Mouse (Mus musculus) hindbrain, postnatal 0 days (tissue): ENCODE results near the gene Ctbp2. TPM values are rescaled to one million over a fixed set of nuclear protein-coding genes. Genes with fewer than 3 reads are reported as not detected.
A peak's percentile ranks its signal among the peaks of the same experiment; 100 is the strongest.

Source experiments
- ATAC-seq: fragments of 200-750 bp; cut with Nextera tagmentation; 2 replicates; pipeline ENCODE4 v1.8.0; 2017; ENCODE audit warnings: mild to moderate bottlenecking, moderate TSS enrichment, moderate library complexity
- DNase-seq: peaks from one replicate; pipeline ENCODE4 v3.0.0-alpha.2; 2015; ENCODE audit warnings: low spot score
- H3K27ac ChIP-seq: fragments of 300-500 bp; sonication (generic); 2 replicates; pipeline ENCODE4 v1.5.1; 2014; ENCODE audit warnings: mild to moderate bottlenecking
- H3K27me3 ChIP-seq: fragments of 300-500 bp; sonication (generic); 2 replicates; pipeline ENCODE4 v1.6.1; 2014; ENCODE audit warnings: low read length, mixed read lengths; ENCODE audit not compliant: insufficient read depth
- H3K36me3 ChIP-seq: fragments of 300-500 bp; sonication (generic); 2 replicates; pipeline ENCODE4 v1.6.1; 2014; ENCODE audit warnings: low read length, mixed read lengths; ENCODE audit not compliant: insufficient read depth
- H3K4me1 ChIP-seq: fragments of 300-500 bp; sonication (generic); 2 replicates; pipeline ENCODE4 v1.6.1; 2014; ENCODE audit warnings: antibody characterized with exemption, low read length, mixed read lengths; ENCODE audit not compliant: insufficient read depth
- H3K4me2 ChIP-seq: fragments of 300-500 bp; sonication (generic); 2 replicates; pipeline ENCODE4 v1.6.1; 2014; ENCODE audit warnings: low read depth, mild to moderate bottlenecking, low read length, moderate library complexity, mixed read lengths
- H3K4me3 ChIP-seq: fragments of 300-500 bp; sonication (generic); 2 replicates; pipeline ENCODE4 v1.5.1; 2014; ENCODE audit warnings: low read length
- H3K9ac ChIP-seq: fragments of 300-500 bp; sonication (generic); replicated peaks from 2 replicates; pipeline ENCODE4 v1.6.1; 2014; ENCODE audit warnings: mild to moderate bottlenecking, low read length, moderate library complexity, mixed read lengths
- H3K9me3 ChIP-seq: fragments of 300-500 bp; sonication (generic); 2 replicates; pipeline ENCODE4 v1.6.1; 2016; ENCODE audit warnings: low read length, mixed read lengths
- CTCF ChIP-seq: IDR thresholded peaks from 2 replicates; pipeline ENCODE4 v1.5.1; 2016; ENCODE audit warnings: antibody characterized with exemption, control low read depth, low read depth
- WGBS: fragments of 180-500 bp; shearing (Covaris S2); extraction: QIAGEN DNeasy Blood & Tissue Kit; methylation state at CpG from one replicate; pipeline ENCODE4 v1.1.7; 2014; 5-methylcytosine and 5-hydroxymethylcytosine counted together
- polyA plus RNA-seq: library from polyadenylated mRNA; unstranded; fragments of >200 nt; fragmentation: Nextera tagmentation; extraction: Ambion mirVana; gene quantifications from 2 replicates; pipeline ENCODE4 v1.2.1, GENCODE M21; 2015
- total RNA-seq: library from RNA; depleted of rRNA; stranded (reverse); fragments of >200 nt; gene quantifications from 2 replicates; pipeline ENCODE4 v1.2.3, GENCODE M21; 2014

Gene Ctbp2
- total and polyA plus RNA-seq, 2 experiments from 2014 or later = 39.6 to 89.0 TPM

DNA sequence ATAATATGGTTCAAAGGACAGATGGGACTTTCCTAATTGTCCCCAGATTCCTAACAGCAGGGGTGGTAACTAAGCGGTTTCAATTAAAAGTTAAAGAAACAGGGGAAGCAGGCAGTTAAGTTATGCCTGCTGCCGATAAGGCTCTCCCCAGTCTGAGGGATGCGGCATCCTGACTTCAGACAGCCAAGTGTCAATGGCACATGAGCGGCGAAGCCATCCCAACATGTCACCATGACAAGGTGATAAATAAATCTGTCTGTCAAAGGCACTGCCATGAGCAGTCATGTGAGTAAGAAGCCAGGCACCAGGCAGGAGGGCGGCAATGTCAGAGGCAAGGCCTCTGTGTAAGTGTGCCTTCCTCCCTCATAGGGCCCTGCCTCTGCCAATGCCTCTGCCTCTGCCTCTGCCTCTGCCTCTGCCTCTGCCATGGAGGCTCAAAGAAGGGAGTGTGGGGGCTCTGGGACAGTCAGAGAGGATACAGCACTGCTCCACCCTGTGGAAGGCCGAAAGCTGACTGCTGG lies 56.8 kb downstream of the Ctbp2 start:
- peak; percentile 16; the same call in 1 of the 2 replicates for TF ChIP-seq CTCF
- H3K4me3 ChIP-seq = no peak overlapping the region
- ATAC-seq = peak; percentile 55
- DNase-seq = peak; percentile 59
- H3K9me3 ChIP-seq = no peaks in the 10 kb centered on the region
- peaks cover 44% of the 10 kb centered on the region for H3K4me1 ChIP-seq
- WGBS = 34% methylated on average over 7 of the region's 7 CpGs
- no peaks in the 10 kb centered on the region for H3K27me3 ChIP-seq
- no peak overlapping the region for H3K4me2 ChIP-seq
- H3K9ac ChIP-seq = no peak overlapping the region
- H3K27ac ChIP-seq = peak overlapping the region; percentile 54
- no peaks in the 10 kb centered on the region for H3K36me3 ChIP-seq

DNA sequence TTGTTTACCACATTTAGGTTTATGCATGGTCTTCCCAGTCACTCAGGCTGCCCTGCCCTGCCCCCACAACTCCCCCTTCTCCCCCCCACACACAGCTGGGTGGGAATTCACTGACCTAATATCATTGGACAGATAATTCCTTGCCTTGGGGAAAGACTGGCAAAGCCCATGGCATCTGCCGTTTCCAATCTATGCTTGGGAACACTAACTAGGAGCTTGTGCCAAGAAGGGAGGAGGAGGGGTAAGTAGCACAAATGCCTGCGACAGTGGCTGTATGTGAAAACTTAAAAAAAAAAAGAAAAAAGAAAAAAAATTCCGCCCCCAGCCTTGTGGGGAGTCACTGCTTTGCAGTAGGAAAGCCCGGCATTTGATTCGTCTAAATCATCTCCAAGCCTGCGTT lies 57.4 kb downstream of the Ctbp2 start:
- Histone ChIP-seq H3K4me2 (0 out of 2 replicates have a peak overlapping the region, but pooled peaks have one; percentile 11), H3K9ac (no peak overlapping the region), H3K4me3 (no peak overlapping the region), H3K4me1 (peaks cover 39% of the 10 kb centered on the region), H3K9me3 (no peaks in the 10 kb centered on the region), H3K36me3 (no peaks in the 10 kb centered on the region), H3K27ac (peak overlapping the region; percentile 54; the same call in 1 of the 2 replicates), H3K27me3 (no peaks in the 10 kb centered on the region)
- ATAC-seq = peak; percentile 73
- TF ChIP-seq CTCF = no peak
- WGBS = 12% methylated on average over 6 of the region's 6 CpGs
- DNase-seq = peak; percentile 85

DNA sequence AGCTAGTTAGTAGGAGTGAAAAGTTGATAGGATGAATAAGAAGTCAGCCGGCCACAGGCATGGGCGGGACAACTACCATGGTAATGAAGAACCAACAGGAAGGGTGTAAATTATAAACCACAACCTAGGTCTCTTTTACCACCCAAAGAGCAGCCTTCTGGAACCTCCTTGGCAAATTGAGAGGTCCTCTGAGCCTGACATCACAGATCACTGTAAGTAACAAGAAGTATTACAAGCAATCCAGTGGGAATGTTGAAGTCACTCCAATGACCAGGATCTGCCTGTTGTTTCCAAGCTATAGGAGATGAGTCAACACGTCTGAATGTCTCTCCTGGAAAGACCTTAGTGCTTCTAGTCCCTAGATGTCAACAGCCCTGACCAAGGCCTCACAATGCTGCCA lies 62.1 kb downstream of the Ctbp2 start:
- Histone ChIP-seq H3K4me2 (no peak overlapping the region), H3K4me3 (no peak overlapping the region), H3K9me3 (no peaks in the 10 kb centered on the region), H3K36me3 (no peaks in the 10 kb centered on the region), H3K9ac (no peak overlapping the region), H3K27ac (no peak overlapping the region), H3K27me3 (no peaks in the 10 kb centered on the region), H3K4me1 (peaks cover 31% of the 10 kb centered on the region)
- TF ChIP-seq CTCF = no peak
- WGBS = 90% methylated on average over 3 of the region's 3 CpGs
- ATAC-seq (no peak), DNase-seq (no peak)

DNA sequence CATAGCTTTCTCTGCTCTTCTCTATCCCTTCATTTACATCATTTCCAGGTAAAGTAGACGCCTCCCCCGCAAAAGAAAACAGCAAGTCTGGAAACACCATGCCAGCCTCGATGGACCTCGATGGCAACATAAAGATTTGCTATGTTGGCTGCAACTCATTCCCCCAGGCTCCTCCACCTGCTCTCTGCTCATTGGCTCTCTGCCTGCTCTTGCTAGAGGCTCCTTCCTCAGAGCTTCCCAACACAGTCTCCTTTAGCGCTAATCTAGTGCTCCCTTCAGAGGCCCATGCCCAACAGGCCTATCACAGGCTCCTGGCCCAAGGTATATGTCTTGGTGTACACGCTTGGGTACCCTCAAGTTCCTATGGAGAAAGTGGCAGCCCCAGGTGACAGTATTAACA lies 64.0 kb downstream of the Ctbp2 start:
- H3K4me2 ChIP-seq = no peak overlapping the region
- ATAC-seq = no peak
- H3K4me1 ChIP-seq = peaks cover 19% of the 10 kb centered on the region
- WGBS = 77% methylated on average over 6 of the region's 6 CpGs
- H3K4me3 ChIP-seq = no peak overlapping the region
- H3K9me3 ChIP-seq = no peaks in the 10 kb centered on the region
- H3K36me3 ChIP-seq = no peaks in the 10 kb centered on the region
- H3K9ac ChIP-seq = no peak overlapping the region
- H3K27me3 ChIP-seq = no peaks in the 10 kb centered on the region
- no peak for DNase-seq
- no peak for TF ChIP-seq CTCF
- H3K27ac ChIP-seq = no peak overlapping the region

DNA sequence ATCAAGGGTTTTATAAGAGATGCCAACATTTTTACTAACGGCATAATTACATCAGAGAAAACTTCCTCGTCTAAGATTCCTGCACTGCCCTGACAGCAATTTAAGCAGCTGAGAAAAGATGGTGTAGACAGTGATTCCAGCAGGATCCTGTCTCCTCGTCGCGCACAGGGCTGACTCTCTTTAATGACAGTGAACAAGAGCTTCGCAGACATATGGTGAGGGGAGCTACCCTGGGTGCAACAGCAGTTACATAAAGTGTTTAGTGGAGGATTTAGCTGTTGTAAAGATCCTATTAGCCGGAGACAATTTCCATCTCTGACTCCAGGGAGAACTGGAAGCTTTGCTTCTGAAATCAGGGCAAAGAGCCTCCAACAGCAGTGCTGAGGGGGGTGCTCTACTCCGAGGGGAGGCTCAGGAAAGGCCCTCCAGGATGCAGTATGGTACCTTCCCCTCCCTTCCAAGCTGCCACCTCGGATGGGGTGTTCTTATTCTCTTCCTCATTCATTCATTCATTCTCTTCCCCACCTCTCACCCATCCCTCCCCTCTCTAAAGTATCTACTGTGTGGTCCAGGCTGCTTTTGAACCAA lies 64.5 kb downstream of the Ctbp2 start:
- no peak for TF ChIP-seq CTCF
- Histone ChIP-seq H3K36me3 (no peaks in the 10 kb centered on the region), H3K4me1 (peaks cover 19% of the 10 kb centered on the region), H3K4me2 (no peak overlapping the region), H3K9ac (no peak overlapping the region), H3K27ac (peak overlapping the region; percentile 11; the same call in 1 of the 2 replicates), H3K9me3 (no peaks in the 10 kb centered on the region), H3K27me3 (no peaks in the 10 kb centered on the region), H3K4me3 (no peak overlapping the region)
- DNase-seq = no peak
- peak; percentile 32; the same call in 1 of the 2 replicates for ATAC-seq
- WGBS = 30% methylated on average over 9 of the region's 9 CpGs

DNA sequence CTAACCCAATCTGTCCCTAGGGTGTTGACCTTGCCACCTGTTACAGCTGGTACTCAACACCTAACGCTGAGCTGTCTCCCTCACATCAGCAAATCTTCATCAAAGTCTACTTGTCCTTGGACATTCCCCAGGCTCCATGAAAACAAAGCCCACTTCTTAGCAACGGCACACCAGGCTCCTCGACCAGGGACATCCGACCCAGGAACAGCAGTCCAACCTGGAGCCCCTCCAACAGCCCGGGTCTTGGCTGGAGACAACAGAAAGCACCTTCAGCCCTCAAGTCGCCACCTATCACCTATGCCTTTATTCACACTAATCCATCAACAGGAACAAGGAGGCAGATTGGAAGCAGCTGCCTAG lies 65.0 kb downstream of the Ctbp2 start:
- Histone ChIP-seq H3K27ac (no peak overlapping the region), H3K4me2 (no peak overlapping the region), H3K9ac (no peak overlapping the region), H3K4me3 (no peak overlapping the region), H3K9me3 (no peaks in the 10 kb centered on the region), H3K36me3 (no peaks in the 10 kb centered on the region), H3K4me1 (peaks cover 19% of the 10 kb centered on the region), H3K27me3 (no peaks in the 10 kb centered on the region)
- WGBS = 54% methylated on average over 6 of the region's 6 CpGs
- ATAC-seq (no peak), DNase-seq (no peak)
- TF ChIP-seq CTCF = no peak

DNA sequence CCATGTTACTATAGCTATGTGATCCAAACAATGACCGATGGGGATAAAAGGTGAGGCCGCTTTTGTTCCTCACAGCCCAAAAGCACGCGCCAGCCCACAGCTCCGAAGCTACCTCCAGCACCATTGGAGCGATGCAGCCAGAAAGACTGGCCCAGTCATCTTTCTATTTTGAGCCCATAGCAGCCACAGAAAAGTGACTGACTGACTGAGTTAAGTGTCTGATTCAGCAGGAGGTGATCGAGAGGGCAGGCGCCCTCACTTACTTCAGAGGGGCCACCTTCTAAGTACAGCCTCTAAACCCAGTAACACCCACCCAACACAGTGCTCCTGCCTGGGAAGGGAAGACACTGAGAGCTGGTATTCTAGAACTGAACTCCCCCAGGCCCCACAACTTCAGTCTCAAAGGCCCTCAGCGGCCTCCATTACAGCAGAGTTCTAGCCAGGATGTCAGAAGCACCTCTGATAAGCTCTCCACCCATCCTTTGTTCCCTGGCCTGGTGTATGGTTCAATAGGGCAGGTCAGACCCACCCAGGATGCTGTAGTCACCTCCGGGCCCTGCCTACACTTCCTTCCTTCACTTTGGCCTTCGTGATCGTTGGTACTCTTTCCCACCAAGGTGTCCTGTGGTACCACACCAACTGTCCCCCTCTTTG lies 65.5 kb downstream of the Ctbp2 start:
- H3K9me3 ChIP-seq = no peaks in the 10 kb centered on the region
- WGBS = 91% methylated on average over 12 of the region's 12 CpGs
- no peaks in the 10 kb centered on the region for H3K36me3 ChIP-seq
- no peak overlapping the region for H3K4me3 ChIP-seq
- ATAC-seq (no peak), DNase-seq (no peak)
- no peaks in the 10 kb centered on the region for H3K27me3 ChIP-seq
- H3K4me1 ChIP-seq = peaks cover 19% of the 10 kb centered on the region
- no peak for TF ChIP-seq CTCF
- H3K9ac ChIP-seq = no peak overlapping the region
- no peak overlapping the region for H3K4me2 ChIP-seq
- no peak overlapping the region for H3K27ac ChIP-seq
